Mouse (Mus musculus) G1E (cell line): ENCODE data around the gene Bbof1. TPM values are rescaled to one million over a fixed set of nuclear protein-coding genes. Genes with fewer than 3 reads are reported as not detected.

ENCODE experiments used
- ATAC-seq: 2 replicates; pipeline ENCODE4 v1.8.0; 2016; ENCODE audit warnings: mild to moderate bottlenecking; ENCODE audit not compliant: insufficient number of reproducible peaks, poor library complexity, low FRiP score, severe bottlenecking; ENCODE audit errors: extremely low read depth
- DNase-seq: peaks from one replicate; pipeline ENCODE4 v3.0.0; 2012; ENCODE audit warnings: low spot score
- H3K27me3 ChIP-seq: 2 replicates; pipeline ENCODE4 v1.6.1; 2012; ENCODE audit warnings: mild to moderate bottlenecking, low read length, inconsistent platforms; ENCODE audit not compliant: insufficient read depth
- H3K36me3 ChIP-seq: replicated peaks from 2 replicates; pipeline ENCODE3; 2012; ENCODE audit warnings: mild to moderate bottlenecking, inconsistent platforms
- H3K4me1 ChIP-seq: 2 replicates; pipeline ENCODE4 v1.6.1; 2012; ENCODE audit warnings: low read depth, low read length, inconsistent platforms, mixed read lengths; ENCODE audit not compliant: insufficient read depth
- H3K4me3 ChIP-seq: 2 replicates; pipeline ENCODE4 v1.5.1; 2012; ENCODE audit warnings: low read depth, mild to moderate bottlenecking, inconsistent platforms, low read length, moderate library complexity, mixed read lengths
- H3K9me3 ChIP-seq: replicated peaks from 2 replicates; pipeline ENCODE4 v1.6.1; 2012; ENCODE audit warnings: inconsistent platforms
- CTCF ChIP-seq: IDR thresholded peaks from 2 replicates; pipeline ENCODE4 v1.5.1; 2012; ENCODE audit warnings: low read depth, low read length, inconsistent platforms, mixed read lengths
- GATA1 ChIP-seq: IDR thresholded peaks from 2 replicates; pipeline ENCODE4 v1.6.1; 2012; ENCODE audit warnings: borderline replicate concordance, low read length, inconsistent platforms, mixed read lengths
- GATA2 ChIP-seq: IDR thresholded peaks from 2 replicates; pipeline ENCODE4 v1.6.1; 2012; ENCODE audit warnings: low read depth, low read length, inconsistent platforms, borderline replicate concordance
- POLR2AphosphoS5 ChIP-seq: IDR thresholded peaks from 2 replicates; pipeline ENCODE4 v1.6.1; 2012; ENCODE audit warnings: low read depth, low read length, inconsistent platforms; ENCODE audit not compliant: insufficient replicate concordance
- TAL1 ChIP-seq: conservative IDR thresholded peaks from 2 replicates; pipeline ENCODE4 v1.6.1; 2012; ENCODE audit warnings: low read depth, low read length, inconsistent platforms, mixed read lengths
- polyA plus RNA-seq: library from polyadenylated mRNA; stranded (reverse); fragments of >175 nt; gene quantifications from 2 replicates; pipeline ENCODE4 v1.2.3, GENCODE M21; 2012
- total RNA-seq, 2 experiments: library from RNA; stranded (forward) in 1 of 2; stranded (reverse) in 1 of 2; fragments of 200-1000 nt in 1 of 2; fragments of >200 nt in 1 of 2; fragmentation: Nextera tagmentation in 1 of 2; gene quantifications; 2 replicates each; pipeline ENCODE4 v1.2.3; 2014 to 2017

Bbof1 gene
- total and polyA plus RNA-seq, 3 experiments: 2.2 to 6.0 (median 4.1) TPM

DNA sequence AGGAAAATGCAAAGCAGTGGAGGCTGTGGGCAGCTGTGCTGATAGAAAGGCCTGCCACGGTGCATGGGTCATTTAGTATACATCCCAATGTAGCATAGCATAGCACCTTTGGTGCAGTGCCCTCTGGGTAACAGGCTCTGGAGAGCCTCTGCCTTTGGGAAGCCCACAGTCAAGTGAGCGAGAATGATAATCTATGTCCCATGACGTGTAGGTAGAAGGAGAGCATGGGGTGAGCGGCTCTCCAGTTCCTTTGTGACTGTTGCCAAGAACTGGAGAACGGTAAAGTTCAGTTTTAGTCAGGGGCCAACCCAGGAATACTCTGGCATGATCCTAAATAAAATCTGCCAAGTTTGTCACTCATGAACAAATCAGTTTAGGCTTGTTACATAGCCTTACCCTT, 37.2 kb upstream of the Bbof1 start:
- TF ChIP-seq POLR2AphosphoS5 (no peak), GATA2 (no peak), GATA1 (no peak), CTCF (no peak), TAL1 (no peak)
- no peak overlapping the region for H3K4me3 ChIP-seq
- no peaks in the 10 kb centered on the region for H3K27me3 ChIP-seq
- peaks cover 95% of the 10 kb centered on the region for H3K36me3 ChIP-seq
- no peaks in the 10 kb centered on the region for H3K9me3 ChIP-seq
- H3K4me1 ChIP-seq: peaks cover 4% of the 10 kb centered on the region
- no peak for ATAC-seq
- no peak for DNase-seq

GRCm38 (mm10) chr12:84373831-84374481, 34.9 kb upstream of the Bbof1 start:
- no peak for ATAC-seq
- H3K4me3 ChIP-seq: no peak overlapping the region
- TF ChIP-seq GATA2 (no peak), GATA1 (no peak), CTCF (no peak), TAL1 (no peak), POLR2AphosphoS5 (no peak)
- no peaks in the 10 kb centered on the region for H3K9me3 ChIP-seq
- DNase-seq: no peak
- H3K4me1 ChIP-seq: no peaks in the 10 kb centered on the region
- H3K36me3 ChIP-seq: peaks cover 94% of the 10 kb centered on the region
- H3K27me3 ChIP-seq: no peaks in the 10 kb centered on the region

GRCm38 (mm10) chr12:84382369-84382768, 26.5 kb upstream of the Bbof1 start:
- Histone ChIP-seq H3K36me3 (peaks cover 74% of the 10 kb centered on the region), H3K27me3 (no peaks in the 10 kb centered on the region), H3K4me3 (no peak overlapping the region), H3K4me1 (peaks cover 5% of the 10 kb centered on the region; the same call in 1 of the 2 replicates), H3K9me3 (no peaks in the 10 kb centered on the region)
- TF ChIP-seq GATA1: no peak
- no peak for TF ChIP-seq CTCF
- no peak for TF ChIP-seq POLR2AphosphoS5
- TF ChIP-seq GATA2: no peak
- TF ChIP-seq TAL1: no peak
- ATAC-seq (no peak), DNase-seq (no peak)

DNA sequence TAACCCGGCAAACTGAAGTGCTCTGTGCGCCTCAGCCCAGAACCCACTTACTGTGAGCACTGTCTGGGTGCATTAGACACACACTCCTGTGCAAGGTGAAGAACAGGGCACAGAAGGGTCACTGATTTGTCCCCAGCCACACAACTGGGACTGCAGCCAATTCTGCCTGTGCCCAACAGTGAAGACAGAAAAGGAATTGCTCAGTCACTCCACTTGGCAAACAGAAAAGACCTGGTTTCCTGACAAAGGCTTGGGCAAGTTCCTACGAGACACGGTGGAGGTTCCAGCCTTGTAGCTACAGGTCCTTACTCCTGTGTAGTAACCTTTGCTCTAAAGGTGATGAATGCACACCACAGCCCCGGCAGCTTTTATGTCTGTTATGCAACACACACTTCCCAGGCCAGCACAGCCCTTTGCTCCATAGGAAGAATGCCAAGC, 24.2 kb upstream of the Bbof1 start:
- no peak overlapping the region for H3K4me3 ChIP-seq
- H3K4me1 ChIP-seq: peaks cover 6% of the 10 kb centered on the region
- no peak for ATAC-seq
- H3K36me3 ChIP-seq: peaks cover 72% of the 10 kb centered on the region
- TF ChIP-seq GATA1 (no peak), GATA2 (no peak), POLR2AphosphoS5 (no peak), TAL1 (no peak), CTCF (no peak)
- no peaks in the 10 kb centered on the region for H3K9me3 ChIP-seq
- DNase-seq: no peak
- no peaks in the 10 kb centered on the region for H3K27me3 ChIP-seq

DNA sequence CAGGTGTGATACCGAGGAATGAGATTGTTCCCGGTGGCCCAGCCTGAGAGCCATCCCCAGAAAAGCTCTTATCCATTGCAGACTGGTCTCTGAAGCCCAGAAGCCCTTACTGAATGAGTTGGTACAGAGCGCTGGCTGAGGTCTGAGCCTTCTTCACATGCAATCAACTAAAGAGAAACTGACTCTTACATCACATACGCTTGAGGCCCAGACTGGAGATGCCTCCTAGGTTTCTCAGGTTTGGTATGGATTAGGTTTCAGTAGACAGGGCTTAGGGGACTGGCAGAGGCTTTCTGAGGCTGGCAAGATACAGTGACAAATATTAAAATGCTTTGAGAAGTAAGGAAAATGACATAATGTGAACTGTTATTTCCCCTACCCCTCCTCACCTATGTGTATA, 23.5 kb upstream of the Bbof1 start:
- Histone ChIP-seq H3K4me1 (peaks cover 4% of the 10 kb centered on the region), H3K27me3 (no peaks in the 10 kb centered on the region), H3K36me3 (peaks cover 72% of the 10 kb centered on the region), H3K4me3 (no peak overlapping the region), H3K9me3 (no peaks in the 10 kb centered on the region)
- ATAC-seq: no peak
- TF ChIP-seq POLR2AphosphoS5 (no peak), GATA1 (no peak), TAL1 (no peak), CTCF (no peak), GATA2 (no peak)
- no peak for DNase-seq

- TF ChIP-seq TAL1: no peak
- peaks cover 3% of the 10 kb centered on the region for H3K4me1 ChIP-seq
- ATAC-seq: no peak
Measured at GRCm38 (mm10) chr12:84388097-84388496, 20.8 kb upstream of the Bbof1 start.

More at GRCm38 (mm10) chr12:84388097-84388496, 20.8 kb upstream of the Bbof1 start:
- DNase-seq: no peak
- Histone ChIP-seq H3K9me3 (no peaks in the 10 kb centered on the region), H3K27me3 (no peaks in the 10 kb centered on the region), H3K4me3 (no peak overlapping the region), H3K36me3 (peaks cover 69% of the 10 kb centered on the region)
